Mouse (Mus musculus) olfactory bulb, adult 2 months (tissue): ENCODE results near the gene Bap1. TPM values are rescaled to one million over a fixed set of nuclear protein-coding genes. Genes with fewer than 3 reads are reported as not detected.

Experiments
- H3K27ac ChIP-seq: fragments of 200-500 bp; 2 replicates; pipeline ENCODE4 v1.5.1; 2012; ENCODE audit warnings: low read depth, low read length; ENCODE audit not compliant: insufficient read depth
- H3K4me1 ChIP-seq: fragments of 200-500 bp; 2 replicates; pipeline ENCODE4 v1.6.1; 2012; ENCODE audit warnings: low read length; ENCODE audit not compliant: control insufficient read depth, insufficient read depth
- H3K4me3 ChIP-seq: fragments of 200-500 bp; 2 replicates; pipeline ENCODE4 v1.5.1; 2012; ENCODE audit warnings: mild to moderate bottlenecking, low read depth, low read length, moderate library complexity; ENCODE audit not compliant: insufficient read depth
- CTCF ChIP-seq: fragments of 200-500 bp; IDR thresholded peaks from 2 replicates; pipeline ENCODE4 v1.5.1; 2012; ENCODE audit warnings: low read depth, mild to moderate bottlenecking, low read length, moderate library complexity; ENCODE audit not compliant: insufficient read depth
- POLR2A ChIP-seq: fragments of 200-500 bp; IDR thresholded peaks from 2 replicates; pipeline ENCODE4 v1.6.1; 2012; ENCODE audit warnings: mild to moderate bottlenecking, low read depth, low read length, moderate library complexity; ENCODE audit not compliant: insufficient read depth
- WGBS: fragments of 180-500 bp; shearing (Covaris S2); methylation state at CpG from one replicate; pipeline ENCODE4 v1.1.7; 2018; 5-methylcytosine and 5-hydroxymethylcytosine counted together
- polyA plus RNA-seq: library from polyadenylated mRNA; stranded (reverse); fragments of >200 nt; gene quantifications from 2 replicates; pipeline ENCODE4 v1.2.4, GENCODE M21; 2012; ENCODE audit warnings: low replicate concordance; ENCODE audit not compliant: missing spikeins, insufficient read depth, insufficient read length

Gene Bap1
- not detected in 2 replicates for polyA plus RNA-seq

- peak within 1 kb of the TSS; percentile 86 for H3K4me3 ChIP-seq
- under 1% methylated on average over 75 of the region's 75 CpGs for WGBS
- TF ChIP-seq CTCF = no peak
- peak; percentile 91 for TF ChIP-seq POLR2A
Measured at GRCm38 (mm10) chr14:31251084-31251604, at the start of gene Bap1, which contains the start of gene Phf7. TSS of gene Bap1 (plus strand) at chr14:31251450. TSS of gene Phf7 (minus strand) at chr14:31251317.

DNA sequence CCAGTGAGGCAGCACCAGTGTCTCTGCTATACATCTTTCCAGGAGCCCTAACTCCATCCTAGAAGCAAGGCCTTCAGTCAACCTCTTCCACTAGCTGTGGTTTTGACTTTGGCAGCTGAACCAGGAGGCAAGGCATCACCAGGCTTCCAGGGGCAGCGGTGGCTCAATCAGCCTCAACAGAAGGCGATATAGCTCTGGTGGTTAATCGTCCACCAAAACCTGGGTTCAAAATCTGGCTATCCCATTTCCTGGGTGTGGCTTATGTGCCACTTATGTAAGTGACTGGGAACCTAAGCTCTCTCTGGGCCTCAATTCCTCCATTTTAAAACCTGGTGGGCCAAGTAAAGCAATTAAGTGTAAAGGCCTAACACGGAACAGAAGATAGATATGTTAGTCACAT is 46.4 kb upstream of the Bap1 start:
- TF ChIP-seq POLR2A (no peak), CTCF (no peak)
- H3K4me1 ChIP-seq = peaks cover 19% of the 10 kb centered on the region
- peak overlapping the region; percentile 8; the same call in 1 of the 2 replicates for H3K27ac ChIP-seq
- no peak overlapping the region for H3K4me3 ChIP-seq
- WGBS = 58% methylated on average over 4 of the region's 4 CpGs

More at GRCm38 (mm10) chr14:31251084-31251604, at the start of gene Bap1, which contains the start of gene Phf7:
- Histone ChIP-seq H3K4me1 (peaks cover 2% of the 10 kb centered on the region; the same call in 1 of the 2 replicates), H3K27ac (peak within 1 kb of the TSS; percentile 93)

GRCm38 (mm10) chr14:31205244-31205561 is 46.0 kb upstream of the Bap1 start:
- H3K4me1 ChIP-seq = peaks cover 19% of the 10 kb centered on the region
- H3K27ac ChIP-seq = peak overlapping the region; percentile 8; the same call in 1 of the 2 replicates
- no peak for TF ChIP-seq CTCF
- TF ChIP-seq POLR2A = no peak
- WGBS = 9% methylated on average over 8 of the region's 8 CpGs
- H3K4me3 ChIP-seq = peak overlapping the region; percentile 98

DNA sequence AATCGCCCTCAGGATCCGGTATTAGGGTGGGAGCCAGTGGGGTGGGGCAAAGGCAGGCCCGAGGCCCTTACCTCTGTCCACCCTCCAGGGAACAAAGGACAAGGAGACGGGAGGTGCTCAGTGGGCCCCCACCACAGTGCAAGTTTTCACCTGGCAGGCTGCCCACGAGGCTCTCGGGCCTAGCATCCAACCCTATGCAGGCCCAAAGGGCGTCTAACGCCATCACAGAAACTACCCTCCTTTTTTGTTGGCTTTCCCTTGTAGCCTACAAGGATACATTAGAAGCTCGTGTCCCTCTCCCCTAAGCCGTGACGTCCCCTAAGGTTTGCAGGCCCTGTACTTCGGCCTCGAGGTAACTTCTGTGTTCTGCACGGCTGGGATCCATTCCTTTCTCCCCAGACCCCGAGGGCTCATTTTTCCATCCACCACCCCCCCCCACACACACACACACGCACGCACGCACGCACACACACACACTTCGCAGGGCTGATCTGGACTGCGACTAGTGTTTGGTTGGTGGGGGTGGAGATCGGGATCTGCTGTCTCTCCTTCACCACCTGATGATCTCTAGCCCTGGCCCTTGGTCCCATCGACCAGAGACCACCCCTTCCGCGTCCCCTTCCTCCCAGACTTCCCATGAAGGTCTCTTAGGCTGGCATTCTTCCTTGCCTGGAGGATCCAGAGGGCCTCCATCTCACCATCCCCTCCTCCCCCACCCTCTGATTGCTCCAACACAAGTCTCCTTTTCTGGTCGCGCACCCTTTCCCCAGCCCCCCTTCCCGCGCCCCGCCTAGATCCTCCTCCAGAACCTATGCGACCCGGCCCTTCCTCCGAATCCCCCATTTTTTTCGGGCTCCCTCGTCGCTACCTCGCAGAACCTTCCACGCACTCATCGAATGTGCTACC is 45.4 kb upstream of the Bap1 start:
- TF ChIP-seq CTCF (no peak), POLR2A (no peak)

GRCm38 (mm10) chr14:31206472-31206981 is 44.7 kb upstream of the Bap1 start:
- TF ChIP-seq CTCF (no peak), POLR2A (peak; percentile 79)
- peaks cover 14% of the 10 kb centered on the region for H3K4me1 ChIP-seq
- peak overlapping the region; percentile 94 for H3K27ac ChIP-seq
- peak overlapping the region; percentile 98 for H3K4me3 ChIP-seq
- WGBS = under 1% methylated on average over 46 of the region's 48 CpGs

More for the DNA sequence above, 45.4 kb upstream of the Bap1 start:
- H3K4me1 ChIP-seq = peaks cover 16% of the 10 kb centered on the region
- peak overlapping the region; percentile 98 for H3K4me3 ChIP-seq
- H3K27ac ChIP-seq = peak overlapping the region; percentile 91
- under 1% methylated on average over 39 of the region's 39 CpGs for WGBS

DNA sequence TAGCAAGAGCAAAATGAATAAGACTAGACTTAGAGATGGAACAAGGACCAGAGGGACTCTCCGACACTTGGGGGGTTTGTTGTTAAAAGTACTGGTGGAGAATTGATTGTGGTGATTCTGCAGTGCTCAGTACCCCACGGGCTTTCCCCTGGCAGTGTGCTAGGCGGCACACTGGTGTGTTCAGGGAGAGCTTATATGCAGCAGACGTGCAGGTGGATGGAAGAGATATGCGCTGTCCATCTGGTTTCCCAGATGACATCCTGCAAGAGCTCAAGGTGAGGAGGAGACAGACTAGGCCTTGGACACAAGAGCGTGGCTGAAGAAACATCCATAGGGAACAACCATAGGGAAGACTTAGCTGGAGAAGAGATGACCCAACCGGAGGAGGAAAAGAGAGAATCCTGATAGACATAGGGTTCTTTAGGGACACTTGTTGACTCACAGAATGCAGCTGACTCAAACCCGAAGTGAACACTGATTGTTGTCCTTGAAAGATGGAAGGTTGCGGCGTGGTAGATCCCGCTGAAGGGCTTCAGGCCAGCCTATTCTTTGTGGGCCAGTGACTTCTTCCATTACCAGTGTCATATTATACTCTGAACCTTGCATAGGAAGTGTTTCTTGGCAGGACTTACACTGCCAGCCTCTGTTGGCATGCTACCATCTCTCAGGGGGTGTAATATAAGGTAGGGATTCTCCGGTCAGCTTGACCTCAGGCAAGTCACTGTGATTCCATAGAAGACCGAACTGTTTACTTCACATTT is 44.0 kb upstream of the Bap1 start:
- Histone ChIP-seq H3K4me1 (peaks cover 14% of the 10 kb centered on the region), H3K4me3 (peak overlapping the region; percentile 98), H3K27ac (peak overlapping the region; percentile 94)
- WGBS = 69% methylated on average over 13 of the region's 13 CpGs
- TF ChIP-seq POLR2A = no peak

GRCm38 (mm10) chr14:31208084-31208483 is 43.2 kb upstream of the Bap1 start, which contains the start of gene Tnnc1:
TSS of gene Tnnc1 (plus strand) at chr14:31208312.
- 84% methylated on average over 2 of the region's 2 CpGs for WGBS
- TF ChIP-seq POLR2A (no peak), CTCF (no peak)
- Histone ChIP-seq H3K4me3 (peak within 1 kb of the TSS; percentile 98), H3K27ac (peak within 1 kb of the TSS; percentile 94), H3K4me1 (peaks cover 14% of the 10 kb centered on the region)

GRCm38 (mm10) chr14:31209133-31209557 is 42.1 kb upstream of the Bap1 start:
- H3K4me3 ChIP-seq = no peak overlapping the region
- 82% methylated on average over 4 of the region's 4 CpGs for WGBS
- TF ChIP-seq CTCF = no peak
- no peak for TF ChIP-seq POLR2A
- H3K27ac ChIP-seq = no peak overlapping the region
- peaks cover 14% of the 10 kb centered on the region for H3K4me1 ChIP-seq

- Histone ChIP-seq H3K4me1 (peaks cover 10% of the 10 kb centered on the region), H3K27ac (no peak overlapping the region), H3K4me3 (no peak overlapping the region)
- 93% methylated on average over 6 of the region's 6 CpGs for WGBS
- TF ChIP-seq CTCF = no peak
- TF ChIP-seq POLR2A = no peak
Measured at GRCm38 (mm10) chr14:31211854-31212253, 39.4 kb upstream of the Bap1 start.
